Mouse (Mus musculus) ES-Bruce4 (cell line): ENCODE results near the gene Methig1.

Experiments used
- CTCF ChIP-seq: IDR thresholded peaks from one replicate; pipeline ENCODE4 v1.8.1; 2011; ENCODE audit warnings: low read depth, low read length
- EP300 ChIP-seq: IDR thresholded peaks from 2 replicates; pipeline ENCODE4 v1.6.1; 2011; ENCODE audit warnings: low read depth, low read length; ENCODE audit not compliant: insufficient read depth
- POLR2A ChIP-seq: IDR thresholded peaks from one replicate; pipeline ENCODE4 v1.8.1; 2011; ENCODE audit warnings: low read length; ENCODE audit not compliant: insufficient read depth

DNA sequence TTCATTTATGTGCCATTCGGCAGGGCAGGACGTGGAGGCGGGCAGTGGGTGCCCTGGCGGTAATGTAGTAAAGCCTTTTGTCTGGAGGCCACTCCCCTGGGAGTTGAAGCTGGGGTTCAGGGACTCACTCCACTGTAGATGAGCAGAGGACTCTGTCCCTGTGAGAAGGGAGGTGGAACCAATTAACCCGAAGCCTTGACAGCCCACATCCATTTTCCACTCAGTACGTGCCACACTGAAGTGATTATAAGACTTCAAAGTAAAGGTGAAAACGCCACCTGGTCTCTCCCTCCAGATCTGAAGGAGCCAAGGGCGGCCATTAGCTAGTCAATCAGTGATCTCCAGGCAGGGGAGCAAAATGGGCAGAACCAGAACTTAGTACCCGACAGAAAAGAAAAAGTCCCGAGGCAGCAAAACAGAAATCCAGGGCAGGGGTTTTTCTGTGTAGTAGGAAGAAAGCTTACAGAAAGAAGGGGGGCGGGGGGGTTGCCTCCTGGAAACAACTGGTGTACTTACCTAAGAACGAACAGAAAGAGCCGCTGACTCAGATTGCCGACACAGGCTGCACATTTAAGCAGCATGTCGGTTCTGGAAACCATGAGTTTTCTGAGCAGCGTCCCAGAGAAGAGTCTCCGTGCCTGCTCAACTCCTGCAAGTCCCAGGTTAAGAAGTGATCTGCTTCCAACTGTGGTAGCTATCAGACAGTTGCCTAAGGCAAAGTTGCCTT, 71.6 kb downstream of the Methig1 start, which contains the start of gene Slc11a2:
- TF ChIP-seq EP300 = no peak
- no peak for TF ChIP-seq CTCF
- no peak for TF ChIP-seq POLR2A
